In genomic region chr7:38019369-38019749, GRCm38 (mm10) we compare ENCODE assay signal across 8 mouse cellular contexts. TPM values are rescaled to one million over a fixed set of nuclear protein-coding genes. Genes with fewer than 3 reads are reported as not detected.
A peak's percentile ranks its signal among the peaks of the same experiment; 100 is the strongest.
DNase-seq lines count a peak whose midpoint lies in the region; ATAC-seq and TF ChIP-seq lines count a peak whose summit lies in the region.

No protein-coding gene starts in this region.

- peak; percentile 85 for ATAC-seq in granulocyte monocyte progenitor cell, adult 5-6 weeks (replicated peaks; ENCODE audit: poor library complexity, severe bottlenecking)
- peak; percentile 90 for ATAC-seq in intestine, postnatal 0 days
- peak; percentile 96 for ATAC-seq in midbrain, embryonic 11.5 days (ENCODE audit: low FRiP score)

- peak; percentile 81 for DNase-seq in 3134 (ENCODE audit: extremely low read depth, insufficient read length, low spot score)
- peak; percentile 95 for DNase-seq in adrenal gland, postnatal 14 days
- peak; percentile 94 for DNase-seq in embryonic facial prominence, embryonic 10.5 days (ENCODE audit: low spot score)
- peak; percentile 92 for DNase-seq in left cerebral cortex, postnatal 4 days
- DNase-seq in midbrain, embryonic 11.5 days (ENCODE audit: low spot score, missing footprints), result peak; percentile 99

- peak overlapping the region; percentile 96 for H3K27ac ChIP-seq in embryonic facial prominence, embryonic 10.5 days (replicated peaks)
- peak overlapping the region; percentile 85 for H3K27ac ChIP-seq in intestine, postnatal 0 days (ENCODE audit: low read depth, low read length)
- H3K27ac ChIP-seq in midbrain, embryonic 11.5 days (ENCODE audit: low read depth, low read length), result peak overlapping the region; percentile 70
- peak overlapping the region; percentile 74; the same call in 1 of the 2 replicates for H3K27ac ChIP-seq in small intestine, adult 2 months (ENCODE audit: insufficient read depth, low read depth, low read length)

- H3K4me1 ChIP-seq in embryonic facial prominence, embryonic 10.5 days, result peaks cover 20% of the 10 kb centered on the region
- H3K4me1 ChIP-seq in intestine, postnatal 0 days (replicated peaks; ENCODE audit: control insufficient read depth, insufficient read depth, low read length), result no peaks in the 10 kb centered on the region
- 0 out of 2 replicates have a peak, but pooled peaks cover 2% of the 10 kb centered on the region for H3K4me1 ChIP-seq in midbrain, embryonic 11.5 days (ENCODE audit: control insufficient read depth, insufficient read depth, low read length)
- H3K4me1 ChIP-seq in small intestine, adult 2 months (ENCODE audit: control insufficient read depth, insufficient read depth, insufficient read length, low read length), result peaks cover 3% of the 10 kb centered on the region

- no peaks in the 10 kb centered on the region for H3K36me3 ChIP-seq in embryonic facial prominence, embryonic 10.5 days (replicated peaks)
- H3K36me3 ChIP-seq in intestine, postnatal 0 days (ENCODE audit: control insufficient read depth, insufficient read depth), result no peaks in the 10 kb centered on the region
- H3K36me3 ChIP-seq in midbrain, embryonic 11.5 days (ENCODE audit: control insufficient read depth, insufficient read depth, low read length), result no peaks in the 10 kb centered on the region
- H3K36me3 ChIP-seq in small intestine, adult 2 months (ENCODE audit: control insufficient read depth, insufficient read depth, low read length), result no peaks in the 10 kb centered on the region

- intact Hi-C loops in left cerebral cortex, postnatal 4 days (cut with DNase I), result no loop called here

- no peaks in the 10 kb centered on the region for H3K27me3 ChIP-seq in embryonic facial prominence, embryonic 10.5 days (replicated peaks; ENCODE audit: low read depth, poor library complexity, severe bottlenecking)
- no peaks in the 10 kb centered on the region for H3K27me3 ChIP-seq in intestine, postnatal 0 days (replicated peaks; ENCODE audit: control insufficient read depth, insufficient read depth, low read length)
- no peaks in the 10 kb centered on the region for H3K27me3 ChIP-seq in midbrain, embryonic 11.5 days (ENCODE audit: control insufficient read depth, insufficient read depth, low read length)
- H3K27me3 ChIP-seq in small intestine, adult 2 months (ENCODE audit: control insufficient read depth, insufficient read depth, low read length), result no peaks in the 10 kb centered on the region

- peak; percentile 57 for TF ChIP-seq POLR2A in small intestine, adult 2 months (IDR thresholded peaks at IDR 0.05; ENCODE audit: low read depth, low read length)

- H3K9me3 ChIP-seq in embryonic facial prominence, embryonic 10.5 days, result no peaks in the 10 kb centered on the region
- no peaks in the 10 kb centered on the region for H3K9me3 ChIP-seq in intestine, postnatal 0 days (ENCODE audit: control insufficient read depth)
- H3K9me3 ChIP-seq in midbrain, embryonic 11.5 days (ENCODE audit: control insufficient read depth, low read length), result no peaks in the 10 kb centered on the region

- TF ChIP-seq CTCF in intestine, postnatal 0 days (IDR thresholded peaks at IDR 0.05; ENCODE audit: low read depth), result 0 out of 2 replicates have a peak, but pooled peaks have one; percentile 1
- no peak for TF ChIP-seq CTCF in small intestine, adult 2 months (IDR thresholded peaks at IDR 0.05; ENCODE audit: extremely low read depth, insufficient read length, insufficient replicate concordance, low read depth, low read length)

- H3K4me2 ChIP-seq in intestine, postnatal 0 days (replicated peaks; ENCODE audit: low read depth), result peak overlapping the region; percentile 67
- peak overlapping the region; percentile 69 for H3K4me2 ChIP-seq in midbrain, embryonic 11.5 days

- WGBS in embryonic facial prominence, embryonic 10.5 days, result under 1% methylated on average over 49 of the region's 49 CpGs
- WGBS in intestine, postnatal 0 days, result 0% methylated on average over 20 of the region's 49 CpGs
- WGBS in midbrain, embryonic 11.5 days, result 1% methylated on average over 48 of the region's 49 CpGs
- WGBS in small intestine, adult 2 months, result 1% methylated on average over 43 of the region's 49 CpGs

- peak overlapping the region; percentile 89 for H3K4me3 ChIP-seq in embryonic facial prominence, embryonic 10.5 days
- peak overlapping the region; percentile 84 for H3K4me3 ChIP-seq in intestine, postnatal 0 days (ENCODE audit: low read depth, low read length)
- peak overlapping the region; percentile 83 for H3K4me3 ChIP-seq in midbrain, embryonic 11.5 days (ENCODE audit: low read depth, low read length)
- peak overlapping the region; percentile 97 for H3K4me3 ChIP-seq in small intestine, adult 2 months (ENCODE audit: low read depth, low read length)

- H3K9ac ChIP-seq in intestine, postnatal 0 days (ENCODE audit: low read depth, low read length), result peak overlapping the region; percentile 91
- peak overlapping the region; percentile 90 for H3K9ac ChIP-seq in midbrain, embryonic 11.5 days (ENCODE audit: low read length)

RNA-seq across cellular contexts. Expression of gene Uri1, which starts 4.0 kb away (rescaled TPM):
- 50.8 and 62.0 TPM in 2 replicates for total RNA-seq in adrenal gland, postnatal 14 days (2021)
- polyA plus RNA-seq in embryonic facial prominence, embryonic 10.5 days (2016; fragmentation: Nextera tagmentation; extraction: Ambion mirVana), result 48.3 and 49.0 TPM in 2 replicates
- total RNA-seq in granulocyte monocyte progenitor cell, adult 5-6 weeks (2014; fragmentation: Nextera tagmentation), result 53.2 and 70.9 TPM in 2 replicates
- total RNA-seq in granulocyte monocyte progenitor cell, adult 5-6 weeks (2017), result 61.3 and 64.5 TPM in 2 replicates
- polyA plus RNA-seq in intestine, postnatal 0 days (2015; fragmentation: Nextera tagmentation; extraction: Ambion mirVana), result 25.6 and 26.9 TPM in 2 replicates
- 10 to 100 TPM; 39.7 to 45.7 TPM for total RNA-seq in left cerebral cortex, postnatal 4 days (2021)
- polyA plus RNA-seq in midbrain, embryonic 11.5 days (2014; fragmentation: Nextera tagmentation; extraction: Ambion mirVana), result 47.9 and 50.6 TPM in 2 replicates
- polyA plus RNA-seq in small intestine, adult 2 months (2012; rRNA removed), result 1.9 and 3.8 TPM in 2 replicates

Comparison
In these comparisons a context has a peak if more than half of its experiments do, and no peak if none do; other contexts are left out.
1. Peak in every context shown above with its lines: DNase-seq, ATAC-seq, H3K4me3 ChIP-seq and H3K27ac ChIP-seq.